Mouse (Mus musculus) heart, embryonic 16.5 days (tissue): ENCODE data around the gene Tenm2. TPM values are rescaled to one million over a fixed set of nuclear protein-coding genes. Genes with fewer than 3 reads are reported as not detected.

Experiments used
- ATAC-seq: fragments of 200-750 bp; cut with Nextera tagmentation; replicated peaks from 2 replicates; pipeline ENCODE4 v1.8.0; 2017; ENCODE audit warnings: moderate number of reproducible peaks; ENCODE audit not compliant: insufficient read depth, low FRiP score; ENCODE audit errors: extremely low read depth
- H3K27ac ChIP-seq: fragments of 300-500 bp; sonication (generic); 2 replicates; pipeline ENCODE4 v1.5.1; 2014; ENCODE audit warnings: mild to moderate bottlenecking, low read length, control low read depth, moderate library complexity
- H3K27me3 ChIP-seq: fragments of 300-500 bp; sonication (generic); 2 replicates; pipeline ENCODE4 v1.6.1; 2014; ENCODE audit warnings: low read length, mixed read lengths; ENCODE audit not compliant: control insufficient read depth, insufficient read depth
- H3K36me3 ChIP-seq: fragments of 300-500 bp; sonication (generic); 2 replicates; pipeline ENCODE4 v1.6.1; 2014; ENCODE audit not compliant: control insufficient read depth, insufficient read depth
- H3K4me1 ChIP-seq: fragments of 300-500 bp; sonication (generic); 2 replicates; pipeline ENCODE4 v1.6.1; 2014; ENCODE audit warnings: low read length, mixed read lengths; ENCODE audit not compliant: control insufficient read depth, insufficient read depth
- H3K4me2 ChIP-seq: fragments of 300-500 bp; sonication (generic); 2 replicates; pipeline ENCODE4 v1.6.1; 2014; ENCODE audit warnings: low read depth, mild to moderate bottlenecking, control low read depth, low read length
- H3K4me3 ChIP-seq: fragments of 300-500 bp; sonication (generic); 2 replicates; pipeline ENCODE4 v1.5.1; 2014; ENCODE audit warnings: mild to moderate bottlenecking, control low read depth, low read length
- H3K9ac ChIP-seq: fragments of 300-500 bp; sonication (generic); 2 replicates; pipeline ENCODE4 v1.6.1; 2014; ENCODE audit warnings: low read length, control low read depth
- H3K9me3 ChIP-seq: fragments of 300-500 bp; sonication (generic); replicated peaks from 2 replicates; pipeline ENCODE4 v1.6.1; 2016; ENCODE audit warnings: low read length; ENCODE audit not compliant: control insufficient read depth
- WGBS: fragments of 180-500 bp; shearing (Covaris S2); extraction: QIAGEN DNeasy Blood & Tissue Kit; methylation state at CpG from one replicate; pipeline ENCODE4 v1.1.7; 2014; 5-methylcytosine and 5-hydroxymethylcytosine counted together
- polyA plus RNA-seq: library from polyadenylated mRNA; unstranded; fragments of >200 nt; fragmentation: Nextera tagmentation; extraction: Ambion mirVana; gene quantifications from 2 replicates; pipeline ENCODE4 v1.2.1, GENCODE M21; 2015

The Tenm2 gene
- polyA plus RNA-seq, 1 experiment from 2014 or later = 0.71 TPM

GRCm38 (mm10) chr11:36537573-36538133, 698.1 kb downstream of the Tenm2 start:
- Histone ChIP-seq H3K9ac (no peak overlapping the region), H3K36me3 (no peaks in the 10 kb centered on the region), H3K9me3 (no peaks in the 10 kb centered on the region), H3K4me1 (no peaks in the 10 kb centered on the region), H3K27ac (no peak overlapping the region), H3K27me3 (no peaks in the 10 kb centered on the region), H3K4me3 (no peak overlapping the region), H3K4me2 (no peak overlapping the region)
- ATAC-seq = no peak
- 84% methylated on average over 9 of the region's 9 CpGs for WGBS

GRCm38 (mm10) chr11:36535591-36535990, 700.2 kb downstream of the Tenm2 start:
- no peak overlapping the region for H3K27ac ChIP-seq
- 62% methylated on average over 3 of the region's 3 CpGs for WGBS
- H3K27me3 ChIP-seq = no peaks in the 10 kb centered on the region
- H3K36me3 ChIP-seq = no peaks in the 10 kb centered on the region
- H3K9ac ChIP-seq = no peak overlapping the region
- no peaks in the 10 kb centered on the region for H3K9me3 ChIP-seq
- ATAC-seq = no peak
- no peaks in the 10 kb centered on the region for H3K4me1 ChIP-seq
- no peak overlapping the region for H3K4me2 ChIP-seq
- no peak overlapping the region for H3K4me3 ChIP-seq

GRCm38 (mm10) chr11:36531614-36532013, 704.1 kb downstream of the Tenm2 start:
- Histone ChIP-seq H3K4me1 (no peaks in the 10 kb centered on the region), H3K9ac (no peak overlapping the region), H3K27ac (no peak overlapping the region), H3K36me3 (no peaks in the 10 kb centered on the region), H3K27me3 (no peaks in the 10 kb centered on the region), H3K4me2 (no peak overlapping the region), H3K4me3 (no peak overlapping the region), H3K9me3 (no peaks in the 10 kb centered on the region)
- WGBS = 40% methylated on average over 4 of the region's 4 CpGs
- no peak for ATAC-seq

- no peak overlapping the region for H3K27ac ChIP-seq
- ATAC-seq = no peak
- no peaks in the 10 kb centered on the region for H3K27me3 ChIP-seq
- no peak overlapping the region for H3K4me3 ChIP-seq
- H3K36me3 ChIP-seq = no peaks in the 10 kb centered on the region
- H3K9ac ChIP-seq = no peak overlapping the region
- no peak overlapping the region for H3K4me2 ChIP-seq
- H3K4me1 ChIP-seq = 0 out of 2 replicates have a peak, but pooled peaks cover 2% of the 10 kb centered on the region
- H3K9me3 ChIP-seq = no peaks in the 10 kb centered on the region
- 46% methylated on average over 4 of the region's 4 CpGs for WGBS
These were observed 708.3 kb downstream of the Tenm2 start for GRCm38 (mm10) chr11:36527509-36527908.

GRCm38 (mm10) chr11:36526381-36526780, 709.4 kb downstream of the Tenm2 start:
- 14% methylated on average over 8 of the region's 8 CpGs for WGBS
- ATAC-seq = no peak

GRCm38 (mm10) chr11:36512468-36512867, 723.3 kb downstream of the Tenm2 start:
- no peak overlapping the region for H3K9ac ChIP-seq
- no peaks in the 10 kb centered on the region for H3K4me1 ChIP-seq
- H3K27ac ChIP-seq = no peak overlapping the region
- no peaks in the 10 kb centered on the region for H3K36me3 ChIP-seq
- H3K27me3 ChIP-seq = no peaks in the 10 kb centered on the region
- 35% methylated on average over 7 of the region's 7 CpGs for WGBS
- H3K9me3 ChIP-seq = 0 out of 2 replicates have a peak, but pooled peaks cover 6% of the 10 kb centered on the region
- H3K4me3 ChIP-seq = no peak overlapping the region
- no peak overlapping the region for H3K4me2 ChIP-seq
- no peak for ATAC-seq

More at GRCm38 (mm10) chr11:36526381-36526780, 709.4 kb downstream of the Tenm2 start:
- H3K4me3 ChIP-seq = no peak overlapping the region
- H3K9me3 ChIP-seq = no peaks in the 10 kb centered on the region
- H3K9ac ChIP-seq = no peak overlapping the region
- 0 out of 2 replicates have a peak, but pooled peaks cover 2% of the 10 kb centered on the region for H3K4me1 ChIP-seq
- H3K4me2 ChIP-seq = no peak overlapping the region
- H3K36me3 ChIP-seq = no peaks in the 10 kb centered on the region
- no peak overlapping the region for H3K27ac ChIP-seq
- H3K27me3 ChIP-seq = no peaks in the 10 kb centered on the region

GRCm38 (mm10) chr11:36508312-36508711, 727.5 kb downstream of the Tenm2 start:
- Histone ChIP-seq H3K9me3 (0 out of 2 replicates have a peak, but pooled peaks cover 6% of the 10 kb centered on the region), H3K36me3 (no peaks in the 10 kb centered on the region), H3K27me3 (no peaks in the 10 kb centered on the region), H3K4me1 (peaks cover 6% of the 10 kb centered on the region), H3K9ac (no peak overlapping the region), H3K4me3 (no peak overlapping the region), H3K4me2 (no peak overlapping the region), H3K27ac (no peak overlapping the region)
- no peak for ATAC-seq
- WGBS = 71% methylated on average over 7 of the region's 7 CpGs

GRCm38 (mm10) chr11:36494898-36495548, 740.7 kb downstream of the Tenm2 start:
- H3K27ac ChIP-seq = no peak overlapping the region
- H3K4me1 ChIP-seq = no peaks in the 10 kb centered on the region
- H3K9ac ChIP-seq = no peak overlapping the region
- H3K4me3 ChIP-seq = no peak overlapping the region
- no peaks in the 10 kb centered on the region for H3K27me3 ChIP-seq
- H3K9me3 ChIP-seq = no peaks in the 10 kb centered on the region
- ATAC-seq = no peak
- WGBS = 71% methylated on average over 9 of the region's 9 CpGs
- H3K4me2 ChIP-seq = no peak overlapping the region
- no peaks in the 10 kb centered on the region for H3K36me3 ChIP-seq

- H3K9ac ChIP-seq = no peak overlapping the region
- H3K4me1 ChIP-seq = no peaks in the 10 kb centered on the region
- H3K27ac ChIP-seq = no peak overlapping the region
- no peaks in the 10 kb centered on the region for H3K9me3 ChIP-seq
- H3K36me3 ChIP-seq = no peaks in the 10 kb centered on the region
- no peak overlapping the region for H3K4me2 ChIP-seq
- ATAC-seq = no peak
- WGBS = 86% methylated on average over 6 of the region's 6 CpGs
- H3K27me3 ChIP-seq = no peaks in the 10 kb centered on the region
- no peak overlapping the region for H3K4me3 ChIP-seq
These were observed 743.5 kb downstream of the Tenm2 start for GRCm38 (mm10) chr11:36492274-36492673.
